Comparison of ENCODE assay signal across 11 mouse cellular contexts in genomic region chr19:46320076-46320785, GRCm38 (mm10). TPM values are rescaled to one million over a fixed set of nuclear protein-coding genes. Genes with fewer than 3 reads are reported as not detected.
DNase-seq lines count a peak whose midpoint lies in the region; ATAC-seq and TF ChIP-seq lines count a peak whose summit lies in the region.
"Had no signal": no experiment of that assay in that cellular context is flagged by ENCODE, and none has a peak within 500 bp of the region (broad histone marks: within the 10 kb centered on the region; RNA-seq: fewer than 3 reads in every experiment).

No protein-coding gene starts in this region.

- 82% methylated on average over 8 of the region's 8 CpGs for WGBS in hindbrain, embryonic 10.5 days
- 83% methylated on average over 8 of the region's 8 CpGs for whole genome bisulfite sequencing in hindbrain, embryonic 11.5 days

- H3K4me1 ChIP-seq in hindbrain, embryonic 10.5 days (replicated peaks): peaks cover 72% of the 10 kb centered on the region
- H3K4me1 ChIP-seq in hindbrain, embryonic 11.5 days (replicated peaks; ENCODE audit: control insufficient read depth, insufficient read depth, low read length): peaks cover 20% of the 10 kb centered on the region
- peaks cover 20% of the 10 kb centered on the region for H3K4me1 ChIP-seq in testis, adult 2 months (ENCODE audit: control insufficient read depth, insufficient read depth, low read length)

- no peak for TF ChIP-seq POLR2A in testis, adult 2 months (IDR thresholded peaks at IDR 0.05; ENCODE audit: control insufficient read depth, low read depth, low read length)

- H3K4me2 ChIP-seq in hindbrain, embryonic 11.5 days (replicated peaks; ENCODE audit: low read depth, low read length): no peak overlapping the region
- H3K4me2 ChIP-seq: liver, embryonic 12.5 days had no signal

- peaks cover 99% of the 10 kb centered on the region for H3K27me3 ChIP-seq in hindbrain, embryonic 10.5 days (ENCODE audit: insufficient read depth, poor library complexity, severe bottlenecking)
- H3K27me3 ChIP-seq in hindbrain, embryonic 11.5 days (ENCODE audit: control insufficient read depth, insufficient read depth, low read length): peaks cover 72% of the 10 kb centered on the region
- peaks cover 3% of the 10 kb centered on the region; the same call in 1 of the 2 replicates for H3K27me3 ChIP-seq in testis, adult 2 months (ENCODE audit: control insufficient read depth, insufficient read depth, low read length)

- peak; percentile 0 for DNase-seq in adrenal gland, postnatal 10 days
- DNase-seq in adrenal gland, postnatal 36 days: no peak
- no peak for DNase-seq in hindbrain, embryonic 10.5 days (ENCODE audit: low spot score)
- DNase-seq in hindbrain, embryonic 11.5 days (ENCODE audit: low spot score): no peak
- no peak for DNase-seq in testis, postnatal 14 days (ENCODE audit: low spot score)
- no peak for DNase-seq in lung, postnatal 14 days

- H3K4me3 ChIP-seq in hindbrain, embryonic 10.5 days: no peak overlapping the region; the same call in 1 of the 2 replicates
- no peak overlapping the region for H3K4me3 ChIP-seq in hindbrain, embryonic 11.5 days (ENCODE audit: low read depth, low read length)
- peak overlapping the region; percentile 70 for H3K4me3 ChIP-seq in testis, adult 2 months (ENCODE audit: control insufficient read depth, low read depth, low read length)
- H3K4me3 ChIP-seq: liver, embryonic 12.5 days; stomach, embryonic 15.5 days had no signal

- peak overlapping the region; percentile 83 for H3K27ac ChIP-seq in hindbrain, embryonic 10.5 days
- no peak overlapping the region for H3K27ac ChIP-seq in hindbrain, embryonic 11.5 days (ENCODE audit: low read depth, low read length)
- no peak overlapping the region for H3K27ac ChIP-seq in testis, adult 2 months (ENCODE audit: control insufficient read depth, insufficient read depth, low read depth, low read length)
- H3K27ac ChIP-seq: liver, embryonic 12.5 days; macrophage had no signal

- no peak for ATAC-seq in hindbrain, embryonic 11.5 days (ENCODE audit: low FRiP score)
- no peak for ATAC-seq in erythroid progenitor cell, adult 5-6 weeks (replicated peaks; ENCODE audit: low FRiP score, poor library complexity, severe bottlenecking)
- ATAC-seq: liver, embryonic 12.5 days had no signal

- no peaks in the 10 kb centered on the region for H3K9me3 ChIP-seq in hindbrain, embryonic 10.5 days
- H3K9me3 ChIP-seq in hindbrain, embryonic 11.5 days (ENCODE audit: control insufficient read depth, low read length): no peaks in the 10 kb centered on the region
- H3K9me3 ChIP-seq: liver, embryonic 12.5 days; stomach, embryonic 15.5 days had no signal

- no peaks in the 10 kb centered on the region for H3K36me3 ChIP-seq in hindbrain, embryonic 10.5 days
- no peaks in the 10 kb centered on the region for H3K36me3 ChIP-seq in hindbrain, embryonic 11.5 days (ENCODE audit: control insufficient read depth, insufficient read depth, low read length)
- no peaks in the 10 kb centered on the region for H3K36me3 ChIP-seq in testis, adult 2 months (ENCODE audit: control insufficient read depth, insufficient read depth, low read length)
- H3K36me3 ChIP-seq: liver, embryonic 12.5 days; stomach, embryonic 15.5 days had no signal

- no peak for TF ChIP-seq CTCF in testis, adult 2 months (IDR thresholded peaks at IDR 0.05; ENCODE audit: control insufficient read depth, insufficient read depth, insufficient replicate concordance, low read depth, low read length)

- H3K9ac ChIP-seq in hindbrain, embryonic 11.5 days (ENCODE audit: low read depth, low read length): no peak overlapping the region
- H3K9ac ChIP-seq: liver, embryonic 12.5 days; stomach, embryonic 15.5 days had no signal

RNA-seq across cellular contexts. Expression of gene Psd, which starts 6.7 kb away (rescaled TPM):
- total RNA-seq in adrenal gland, postnatal 10 days (2021): 10 to 100 TPM in 1 of 2 experiments, 1 to 10 TPM in 1; 8.2 to 11.9 TPM
- total RNA-seq in adrenal gland, postnatal 36 days (2021): 1 to 10 TPM; 6.0 to 7.5 TPM
- 4.5 and 9.7 TPM in 2 replicates for polyA plus RNA-seq in hindbrain, embryonic 10.5 days (2016; fragmentation: Nextera tagmentation; extraction: Ambion mirVana)
- 10.0 and 11.9 TPM in 2 replicates for polyA plus RNA-seq in hindbrain, embryonic 11.5 days (2014; fragmentation: Nextera tagmentation; extraction: Ambion mirVana)
- polyA plus RNA-seq in testis, adult 2 months (2012; rRNA removed): 53.7 and 65.2 TPM in 2 replicates
- not detected in 2 replicates for total RNA-seq in erythroid progenitor cell, adult 5-6 weeks (2015; ENCODE audit: low replicate concordance)
- 2.8 TPM in 1 of 2 replicates, not detected in the other for total RNA-seq in erythroid progenitor cell, adult 5-6 weeks (2017; ENCODE audit: low replicate concordance)

RNA-seq across cellular contexts. Expression of gene Fbxl15, which starts 7.8 kb away (rescaled TPM):
- total RNA-seq in adrenal gland, postnatal 10 days (2021): 10 to 100 TPM in 1 of 2 experiments, 1 to 10 TPM in 1; 8.9 to 10.5 TPM
- total RNA-seq in adrenal gland, postnatal 36 days (2021): 10 to 100 TPM in 1 of 2 experiments, 1 to 10 TPM in 1; 9.2 to 10.0 TPM
- polyA plus RNA-seq in hindbrain, embryonic 10.5 days (2016; fragmentation: Nextera tagmentation; extraction: Ambion mirVana): 23.2 and 28.2 TPM in 2 replicates
- 26.3 and 27.1 TPM in 2 replicates for polyA plus RNA-seq in hindbrain, embryonic 11.5 days (2014; fragmentation: Nextera tagmentation; extraction: Ambion mirVana)
- 21.5 and 23.5 TPM in 2 replicates for polyA plus RNA-seq in testis, adult 2 months (2012; rRNA removed)
- not detected in 2 replicates for total RNA-seq in erythroid progenitor cell, adult 5-6 weeks (2015; ENCODE audit: low replicate concordance)
- 2.2 TPM in 1 of 2 replicates, not detected in the other for total RNA-seq in erythroid progenitor cell, adult 5-6 weeks (2017; ENCODE audit: low replicate concordance)

RNA-seq across cellular contexts. Expression of gene Nfkb2, which starts 16.1 kb away (rescaled TPM):
- total RNA-seq in adrenal gland, postnatal 10 days (2021): 10 to 100 TPM; 20.8 to 24.2 TPM
- 10 to 100 TPM; 39.9 to 42.6 TPM for total RNA-seq in adrenal gland, postnatal 36 days (2021)
- 5.6 and 6.4 TPM in 2 replicates for polyA plus RNA-seq in hindbrain, embryonic 10.5 days (2016; fragmentation: Nextera tagmentation; extraction: Ambion mirVana)
- 2.7 and 4.6 TPM in 2 replicates for polyA plus RNA-seq in hindbrain, embryonic 11.5 days (2014; fragmentation: Nextera tagmentation; extraction: Ambion mirVana)
- polyA plus RNA-seq in testis, adult 2 months (2012; rRNA removed): 2.5 and 2.7 TPM in 2 replicates
- 1.1 and 1.7 TPM in 2 replicates for total RNA-seq in erythroid progenitor cell, adult 5-6 weeks (2015; ENCODE audit: low replicate concordance)
- 1.2 and 1.9 TPM in 2 replicates for total RNA-seq in erythroid progenitor cell, adult 5-6 weeks (2017; ENCODE audit: low replicate concordance)

RNA-seq across cellular contexts. Expression of gene Cuedc2, which starts 18.3 kb away (rescaled TPM):
- 10 to 100 TPM; 78.9 to 90.4 TPM for total RNA-seq in adrenal gland, postnatal 10 days (2021)
- total RNA-seq in adrenal gland, postnatal 36 days (2021): 10 to 100 TPM; 74.7 to 77.8 TPM
- 260 and 279 TPM in 2 replicates for polyA plus RNA-seq in hindbrain, embryonic 10.5 days (2016; fragmentation: Nextera tagmentation; extraction: Ambion mirVana)
- polyA plus RNA-seq in hindbrain, embryonic 11.5 days (2014; fragmentation: Nextera tagmentation; extraction: Ambion mirVana): 252 and 260 TPM in 2 replicates
- polyA plus RNA-seq in testis, adult 2 months (2012; rRNA removed): 24.5 and 28.4 TPM in 2 replicates
- 8.4 and 16.2 TPM in 2 replicates for total RNA-seq in erythroid progenitor cell, adult 5-6 weeks (2015; ENCODE audit: low replicate concordance)
- total RNA-seq in erythroid progenitor cell, adult 5-6 weeks (2017; ENCODE audit: low replicate concordance): 42.4 and 50.7 TPM in 2 replicates

RNA-seq across cellular contexts. Expression of gene Mfsd13a, which starts 20.7 kb away (rescaled TPM):
- total RNA-seq in adrenal gland, postnatal 10 days (2021): 1 to 10 TPM; 4.6 to 7.4 TPM
- 1 to 10 TPM; 5.2 to 7.5 TPM for total RNA-seq in adrenal gland, postnatal 36 days (2021)
- polyA plus RNA-seq in hindbrain, embryonic 10.5 days (2016; fragmentation: Nextera tagmentation; extraction: Ambion mirVana): 10.0 and 11.9 TPM in 2 replicates
- 4.4 and 6.9 TPM in 2 replicates for polyA plus RNA-seq in hindbrain, embryonic 11.5 days (2014; fragmentation: Nextera tagmentation; extraction: Ambion mirVana)
- polyA plus RNA-seq in testis, adult 2 months (2012; rRNA removed): 20.0 and 24.3 TPM in 2 replicates
- 4.6 and 6.1 TPM in 2 replicates for total RNA-seq in erythroid progenitor cell, adult 5-6 weeks (2015; ENCODE audit: low replicate concordance)
- total RNA-seq in erythroid progenitor cell, adult 5-6 weeks (2017; ENCODE audit: low replicate concordance): 1.4 and 6.2 TPM in 2 replicates

Comparison
In these comparisons a context has a peak if more than half of its experiments do, and no peak if none do; other contexts are left out.
1. RNA of gene Nfkb2, which starts 16.1 kb away (total RNA-seq): 39.9 to 42.6 TPM in adrenal gland, postnatal 36 days and 20.8 to 24.2 TPM in adrenal gland, postnatal 10 days; 1.1 to 1.9 TPM in erythroid progenitor cell, adult 5-6 weeks; every median in the first group is over 4 times any median in the second.